Mouse (Mus musculus): ENCODE results near the gene Gm14819. TPM values are rescaled to one million over a fixed set of nuclear protein-coding genes. Genes with fewer than 3 reads are reported as not detected.
"Not testable (repeated sequence)": the region's sequence is repeated elsewhere in the genome, so short reads cannot be mapped to it uniquely, and the experiment has no call there.

The Gm14819 gene
- polyA plus RNA-seq (2017; shearing (Covaris generic)), result not detected

DNA sequence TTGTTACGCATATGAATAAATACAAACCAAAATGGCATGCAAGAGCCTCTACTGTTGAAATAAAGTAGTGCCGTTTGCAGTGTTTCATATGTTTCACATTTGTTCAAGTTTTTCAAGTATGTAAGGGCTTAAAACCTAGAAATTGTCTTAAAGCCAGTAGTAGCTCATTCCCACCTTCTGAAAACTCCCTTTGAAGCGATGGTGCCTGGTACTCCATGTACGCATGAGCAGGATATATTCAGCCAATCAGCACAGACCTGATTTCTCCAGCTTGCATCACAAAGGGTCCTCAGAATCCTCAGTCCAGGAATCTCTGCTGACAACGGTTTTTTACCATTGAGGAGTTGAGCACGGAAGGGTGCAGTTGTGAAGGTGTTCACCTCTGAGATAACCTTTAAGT lies at the start of gene Gm14819:
Gene Gm14819, plus strand, starts transcription at position 301 of the 400 bp plus-strand sequence.
- ATAC-seq, result not testable (repeated sequence)

All from CD4-positive, CD25-positive, alpha-beta regulatory T cell, adult 4 months (primary cell).